Mouse (Mus musculus): ENCODE measurements around the gene Gm42878.
"Not testable (repeated sequence)": the region's sequence is repeated elsewhere in the genome, so short reads cannot be mapped to it uniquely, and the experiment has no call there.

Gm42878 gene

GRCm38 (mm10) chr5:121501424-121501996 is 43.8 kb downstream of the Gm42878 start:
- not testable (repeated sequence) for DNase-seq (ENCODE audit: low read depth in 2 of 2, low spot score in 2 of 2)

- no peak for DNase-seq (ENCODE audit: low read depth in 2 of 2, low spot score in 2 of 2)
These were observed 44.6 kb downstream of the Gm42878 start for GRCm38 (mm10) chr5:121500719-121501118.

- no peak for DNase-seq (ENCODE audit: low read depth in 2 of 2, low spot score in 2 of 2)
These were observed 52.0 kb downstream of the Gm42878 start for GRCm38 (mm10) chr5:121493305-121493704.

GRCm38 (mm10) chr5:121484801-121485200 is 60.5 kb downstream of the Gm42878 start:
- no peak for DNase-seq (ENCODE audit: low read depth in 2 of 2, low spot score in 2 of 2)

- peak; percentile 14 to 49 for DNase-seq (ENCODE audit: low read depth in 2 of 2, low spot score in 2 of 2)
These were observed 67.6 kb downstream of the Gm42878 start for GRCm38 (mm10) chr5:121477680-121478079.

GRCm38 (mm10) chr5:121476040-121476439 is 69.2 kb downstream of the Gm42878 start:
- no peak for DNase-seq (ENCODE audit: low read depth in 2 of 2, low spot score in 2 of 2)

- no peak for DNase-seq (ENCODE audit: low read depth in 2 of 2, low spot score in 2 of 2)
These were observed 70.7 kb downstream of the Gm42878 start for GRCm38 (mm10) chr5:121474610-121475009.

GRCm38 (mm10) chr5:121472411-121472810 is 72.9 kb downstream of the Gm42878 start:
- DNase-seq (ENCODE audit: low read depth in 2 of 2, low spot score in 2 of 2): no peak

- DNase-seq (ENCODE audit: low read depth in 2 of 2, low spot score in 2 of 2): no peak
These were observed 75.7 kb downstream of the Gm42878 start for GRCm38 (mm10) chr5:121469566-121469965.
